Mouse (Mus musculus) midbrain, embryonic 10.5 days (tissue): ENCODE data around the gene Gys1. TPM values are rescaled to one million over a fixed set of nuclear protein-coding genes. Genes with fewer than 3 reads are reported as not detected.
A peak's percentile ranks its signal among the peaks of the same experiment; 100 is the strongest.

ENCODE experiments used
- DNase-seq: peaks from one replicate; pipeline ENCODE4 v3.0.0-alpha.2; 2017; ENCODE audit warnings: low spot score
- H3K27ac ChIP-seq: fragments of 300-500 bp; sonication (generic); replicated peaks from 2 replicates; pipeline ENCODE4 v1.5.1; 2016; ENCODE audit warnings: mild to moderate bottlenecking
- H3K27me3 ChIP-seq: fragments of 300-500 bp; sonication (generic); 2 replicates; pipeline ENCODE4 v1.6.1; 2016; ENCODE audit warnings: low read depth, mild to moderate bottlenecking; ENCODE audit not compliant: poor library complexity, severe bottlenecking
- H3K36me3 ChIP-seq: fragments of 300-500 bp; sonication (generic); 2 replicates; pipeline ENCODE4 v1.6.1; 2016; ENCODE audit warnings: mild to moderate bottlenecking, moderate library complexity
- H3K4me1 ChIP-seq: fragments of 300-500 bp; sonication (generic); 2 replicates; pipeline ENCODE4 v1.6.1; 2016
- H3K4me3 ChIP-seq: fragments of 300-500 bp; sonication (generic); 2 replicates; pipeline ENCODE4 v1.5.1; 2016; ENCODE audit warnings: mild to moderate bottlenecking, moderate library complexity
- H3K9me3 ChIP-seq: fragments of 300-500 bp; sonication (generic); replicated peaks from 2 replicates; pipeline ENCODE4 v1.6.1; 2016; ENCODE audit warnings: mild to moderate bottlenecking
- WGBS: fragments of 180-500 bp; shearing (Covaris S2); methylation state at CpG from one replicate; pipeline ENCODE4 v1.1.7; 2016; 5-methylcytosine and 5-hydroxymethylcytosine counted together
- polyA plus RNA-seq: library from polyadenylated mRNA; unstranded; fragments of >200 nt; fragmentation: Nextera tagmentation; extraction: Ambion mirVana; gene quantifications from 2 replicates; pipeline ENCODE4 v1.2.1, GENCODE M21; 2016

Gene Gys1
- polyA plus RNA-seq, 1 experiment from 2014 or later, result 41.7 TPM

DNA sequence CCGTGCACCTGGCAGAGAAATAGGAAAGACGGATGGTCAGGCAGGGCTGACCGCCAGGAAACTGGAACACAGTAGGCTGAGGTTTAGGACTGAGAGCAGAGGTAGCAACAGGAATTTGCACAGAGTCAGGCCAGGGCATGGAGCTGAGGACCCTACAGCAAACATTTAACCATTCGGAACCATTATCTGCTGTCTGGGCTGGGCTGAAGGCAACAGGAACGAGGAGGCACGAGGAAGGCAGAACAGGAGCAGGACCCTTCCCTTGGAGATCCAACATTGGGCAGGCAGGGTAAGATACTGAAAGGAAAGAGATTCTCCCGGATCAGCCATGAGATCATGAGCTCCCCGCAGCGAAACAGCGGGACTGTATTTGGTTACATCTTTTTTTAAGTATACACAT, 26.8 kb upstream of the Gys1 start:
- 80% methylated on average over 10 of the region's 10 CpGs for WGBS
- Histone ChIP-seq H3K27me3 (peaks cover 81% of the 10 kb centered on the region), H3K27ac (no peak overlapping the region), H3K4me1 (peaks cover 16% of the 10 kb centered on the region), H3K4me3 (no peak overlapping the region), H3K9me3 (no peaks in the 10 kb centered on the region), H3K36me3 (no peaks in the 10 kb centered on the region)
- no peak for DNase-seq

GRCm38 (mm10) chr7:45408351-45408750, 26.3 kb upstream of the Gys1 start:
- Histone ChIP-seq H3K27ac (no peak overlapping the region), H3K27me3 (peaks cover 86% of the 10 kb centered on the region), H3K9me3 (no peaks in the 10 kb centered on the region), H3K4me1 (peaks cover 20% of the 10 kb centered on the region), H3K4me3 (no peak overlapping the region), H3K36me3 (no peaks in the 10 kb centered on the region)
- DNase-seq, result no peak
- 75% methylated on average over 7 of the region's 7 CpGs for WGBS

- WGBS, result 90% methylated on average over 17 of the region's 17 CpGs
- Histone ChIP-seq H3K9me3 (no peaks in the 10 kb centered on the region), H3K27ac (no peak overlapping the region), H3K4me1 (peaks cover 26% of the 10 kb centered on the region), H3K4me3 (no peak overlapping the region), H3K27me3 (peaks cover 92% of the 10 kb centered on the region), H3K36me3 (no peaks in the 10 kb centered on the region)
- no peak for DNase-seq
Observed at GRCm38 (mm10) chr7:45408949-45409348, 25.7 kb upstream of the Gys1 start.

GRCm38 (mm10) chr7:45409497-45410163, 25.0 kb upstream of the Gys1 start:
- H3K27me3 ChIP-seq, result peaks cover 99% of the 10 kb centered on the region
- H3K4me1 ChIP-seq, result peaks cover 33% of the 10 kb centered on the region
- 92% methylated on average over 8 of the region's 8 CpGs for WGBS
- no peaks in the 10 kb centered on the region for H3K9me3 ChIP-seq
- H3K4me3 ChIP-seq, result no peak overlapping the region
- no peak for DNase-seq
- no peaks in the 10 kb centered on the region for H3K36me3 ChIP-seq
- no peak overlapping the region for H3K27ac ChIP-seq

- H3K9me3 ChIP-seq, result no peaks in the 10 kb centered on the region
- DNase-seq, result no peak
- peaks cover 100% of the 10 kb centered on the region for H3K27me3 ChIP-seq
- no peak overlapping the region for H3K4me3 ChIP-seq
- H3K27ac ChIP-seq, result no peak overlapping the region
- WGBS, result 85% methylated on average over 2 of the region's 2 CpGs
- H3K4me1 ChIP-seq, result peaks cover 25% of the 10 kb centered on the region
- H3K36me3 ChIP-seq, result no peaks in the 10 kb centered on the region
Observed at GRCm38 (mm10) chr7:45412421-45412820, 22.2 kb upstream of the Gys1 start.

GRCm38 (mm10) chr7:45413113-45413863, 21.4 kb upstream of the Gys1 start, which contains the start of gene Ntf5:
Gene Ntf5 (plus strand): TSS chr7:45413695.
- Histone ChIP-seq H3K4me1 (peaks cover 34% of the 10 kb centered on the region), H3K27ac (peak within 1 kb of the TSS; percentile 63; the same call in 1 of the 2 replicates)
- 3% methylated on average over 45 of the region's 45 CpGs for WGBS

DNA sequence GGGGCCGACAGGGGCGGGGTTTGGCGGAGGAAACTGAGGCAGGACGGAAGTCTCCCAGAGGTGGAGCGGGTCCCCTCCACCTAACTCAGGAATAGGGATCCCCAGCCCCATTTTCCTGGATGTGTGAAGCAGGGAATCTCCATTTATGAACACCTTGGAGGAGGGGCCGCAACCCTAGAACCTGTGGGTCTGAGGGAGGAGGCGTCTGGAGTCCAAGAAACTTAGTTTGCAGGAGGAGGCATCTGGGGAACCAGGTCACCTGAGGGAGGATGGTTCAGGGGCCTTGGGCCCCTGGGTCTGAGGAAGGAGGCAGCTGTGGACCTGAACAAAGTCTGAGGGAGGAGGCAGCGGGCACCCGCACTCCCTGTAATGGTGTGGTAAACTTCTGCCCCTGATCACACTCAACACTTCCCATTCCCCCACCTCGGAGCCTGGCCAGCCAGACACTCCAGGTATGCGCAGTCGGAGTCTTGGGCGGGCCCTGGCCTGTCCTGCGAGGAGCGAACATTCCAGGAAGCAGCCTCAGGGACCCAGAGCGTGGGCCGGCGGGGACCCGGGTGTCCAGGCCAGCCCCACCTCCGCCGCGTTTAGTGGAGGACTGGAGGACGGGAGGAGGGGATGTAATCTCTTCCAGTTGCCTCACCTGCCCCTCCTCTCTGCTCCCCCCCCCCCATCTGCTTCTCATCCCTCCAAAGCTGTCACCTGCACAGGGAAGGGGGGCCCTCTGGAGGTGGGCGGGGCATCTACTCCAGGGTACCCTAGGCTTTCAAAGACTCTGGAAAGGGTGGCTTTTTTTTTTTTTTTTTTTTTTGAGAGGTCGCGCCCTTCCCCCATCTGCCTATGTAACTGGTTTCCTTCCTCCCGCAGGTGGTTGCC, 20.5 kb upstream of the Gys1 start:
- peaks cover 100% of the 10 kb centered on the region for H3K27me3 ChIP-seq
- WGBS, result 1% methylated on average over 27 of the region's 27 CpGs
- peaks cover 35% of the 10 kb centered on the region for H3K4me1 ChIP-seq
- no peak for DNase-seq
- H3K4me3 ChIP-seq, result peak overlapping the region; percentile 65
- H3K27ac ChIP-seq, result 0 out of 2 replicates have a peak overlapping the region, but pooled peaks have one; percentile 63
- no peaks in the 10 kb centered on the region for H3K9me3 ChIP-seq
- H3K36me3 ChIP-seq, result no peaks in the 10 kb centered on the region

More at GRCm38 (mm10) chr7:45413113-45413863, 21.4 kb upstream of the Gys1 start, which contains the start of gene Ntf5:
- no peaks in the 10 kb centered on the region for H3K9me3 ChIP-seq
- H3K4me3 ChIP-seq, result peak within 1 kb of the TSS; percentile 65
- no peaks in the 10 kb centered on the region for H3K36me3 ChIP-seq
- peak; percentile 56 for DNase-seq
- H3K27me3 ChIP-seq, result peaks cover 100% of the 10 kb centered on the region

GRCm38 (mm10) chr7:45414740-45415224, 19.9 kb upstream of the Gys1 start:
- Histone ChIP-seq H3K4me1 (peaks cover 35% of the 10 kb centered on the region), H3K36me3 (no peaks in the 10 kb centered on the region), H3K9me3 (no peaks in the 10 kb centered on the region), H3K4me3 (0 out of 2 replicates have a peak overlapping the region, but pooled peaks have one; percentile 3), H3K27ac (no peak overlapping the region), H3K27me3 (peaks cover 100% of the 10 kb centered on the region)
- 50% methylated on average over 12 of the region's 12 CpGs for WGBS
- no peak for DNase-seq

- H3K9me3 ChIP-seq, result no peaks in the 10 kb centered on the region
- peaks cover 7% of the 10 kb centered on the region for H3K36me3 ChIP-seq
- DNase-seq, result no peak
- peak overlapping the region; percentile 3; the same call in 1 of the 2 replicates for H3K4me3 ChIP-seq
- peaks cover 100% of the 10 kb centered on the region for H3K27me3 ChIP-seq
- no peak overlapping the region for H3K27ac ChIP-seq
- H3K4me1 ChIP-seq, result peaks cover 42% of the 10 kb centered on the region
- 11% methylated on average over 37 of the region's 37 CpGs for WGBS
Observed at GRCm38 (mm10) chr7:45415636-45416035, 19.0 kb upstream of the Gys1 start.

DNA sequence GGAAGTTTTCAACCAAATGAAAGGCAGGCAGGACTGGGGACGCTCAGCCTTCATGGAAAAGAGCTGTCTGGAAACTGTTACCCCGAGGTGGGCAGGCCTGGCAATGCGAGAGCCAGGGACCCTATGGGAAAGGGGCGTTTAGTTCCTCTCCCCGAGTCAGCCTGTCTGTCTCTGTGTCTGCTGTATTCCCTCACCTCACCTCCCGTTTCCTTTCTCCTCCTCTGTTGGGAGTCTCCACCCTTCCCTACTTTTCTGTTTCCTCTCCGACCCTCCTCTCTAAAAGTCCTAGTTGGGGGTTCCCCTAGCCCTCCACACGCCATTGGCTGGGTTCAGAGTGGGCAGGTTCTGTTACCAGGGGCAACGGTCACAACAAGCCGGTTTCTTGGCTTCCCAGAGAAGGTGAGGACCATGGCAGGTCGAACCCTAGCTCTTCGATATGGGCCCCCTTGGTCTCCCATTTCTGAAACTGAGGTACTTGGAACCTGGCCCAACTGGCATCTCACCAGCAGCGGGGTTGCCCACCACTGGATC, 16.6 kb upstream of the Gys1 start:
- Histone ChIP-seq H3K4me3 (0 out of 2 replicates have a peak overlapping the region, but pooled peaks have one; percentile 4), H3K4me1 (peaks cover 44% of the 10 kb centered on the region), H3K27me3 (peaks cover 90% of the 10 kb centered on the region), H3K9me3 (no peaks in the 10 kb centered on the region), H3K27ac (no peak overlapping the region), H3K36me3 (peaks cover 31% of the 10 kb centered on the region)
- DNase-seq, result no peak
- WGBS, result 13% methylated on average over 13 of the region's 13 CpGs

GRCm38 (mm10) chr7:45419859-45420614, 14.6 kb upstream of the Gys1 start:
- Histone ChIP-seq H3K9me3 (no peaks in the 10 kb centered on the region), H3K4me1 (peaks cover 27% of the 10 kb centered on the region), H3K36me3 (peaks cover 51% of the 10 kb centered on the region), H3K4me3 (no peak overlapping the region), H3K27ac (no peak overlapping the region), H3K27me3 (peaks cover 70% of the 10 kb centered on the region)
- 15% methylated on average over 27 of the region's 27 CpGs for WGBS
- DNase-seq, result no peak
